Mouse (Mus musculus): ENCODE results near the gene Slc34a3.

DNA sequence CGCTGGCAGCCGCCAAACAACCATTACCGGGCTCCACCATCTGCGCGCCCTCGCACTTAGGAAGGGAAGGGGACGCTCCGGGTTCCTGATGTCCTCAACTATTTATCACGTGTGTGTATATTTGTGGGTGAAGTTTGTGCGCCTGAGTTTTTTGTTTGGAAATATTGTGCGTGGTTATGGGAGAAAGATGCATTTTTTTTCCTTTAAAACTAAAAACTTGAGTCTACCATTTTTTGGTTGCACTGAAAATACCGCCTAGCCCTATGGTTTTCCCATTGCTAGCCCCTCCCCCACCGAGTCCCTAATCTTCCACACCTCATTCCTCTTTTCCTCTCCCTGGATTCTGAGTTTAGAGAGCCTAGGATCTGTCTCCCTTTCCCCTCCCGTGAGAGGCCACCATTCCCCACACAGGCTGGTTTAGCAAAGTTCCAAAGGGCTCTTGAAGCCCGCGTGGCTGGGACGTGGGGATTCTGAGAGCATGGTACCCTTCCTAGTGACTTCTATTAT is 52.2 kb downstream of the Slc34a3 start:
- TF ChIP-seq CTCF (conservative IDR thresholded peaks at IDR 0.05; ENCODE audit: low read length) = no peak
- TF ChIP-seq POU5F1 (IDR thresholded peaks at IDR 0.05; ENCODE audit: borderline replicate concordance, low read length) = no peak
